Comparison of ENCODE assay signal across 8 mouse cellular contexts in the genomic region with DNA sequence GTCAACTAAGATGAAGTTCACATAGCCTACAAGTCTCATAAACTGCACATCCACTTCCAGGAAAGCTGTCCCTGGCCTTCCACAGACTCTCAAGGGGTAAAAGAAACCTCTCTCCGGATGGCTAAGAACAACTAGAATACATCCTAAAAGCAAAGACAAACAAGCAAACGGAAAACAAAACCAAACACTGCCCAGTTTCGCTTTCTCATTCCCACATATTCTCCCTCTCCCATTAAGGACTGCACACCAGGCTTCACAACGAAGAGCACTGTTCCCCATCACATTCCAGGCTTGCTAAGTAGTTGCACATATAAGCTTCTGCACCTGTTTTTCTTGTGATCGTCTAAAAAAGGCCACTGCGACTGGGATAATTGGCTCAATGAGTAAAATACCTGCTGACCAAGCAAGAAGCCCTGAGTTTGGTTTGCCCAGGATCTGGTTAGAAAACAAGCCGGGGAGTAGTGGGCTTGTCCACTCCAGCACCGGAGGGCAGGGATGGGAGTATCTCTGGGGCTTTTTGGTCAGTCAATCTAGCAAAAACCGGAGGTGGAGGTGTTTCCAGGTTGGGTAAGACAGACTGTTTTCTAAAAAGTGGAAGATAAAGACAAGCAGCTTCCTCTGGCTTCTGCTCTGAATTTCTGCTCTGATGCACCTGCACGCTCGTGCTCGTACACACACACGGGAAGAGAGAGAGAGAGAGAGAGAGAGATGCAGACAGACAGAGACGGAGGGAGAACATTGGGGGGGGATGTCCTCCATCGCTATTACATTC. TPM values are rescaled to one million over a fixed set of nuclear protein-coding genes. Genes with fewer than 3 reads are reported as not detected.
DNase-seq lines count a peak whose midpoint lies in the region; ATAC-seq lines count a peak whose summit lies in the region.

No protein-coding gene starts in this region.

- ATAC-seq in heart, embryonic 15.5 days (replicated peaks; ENCODE audit: insufficient number of reproducible peaks, insufficient read depth, low FRiP score, low read depth) = no peak

- H3K27me3 ChIP-seq in heart, embryonic 15.5 days = no peaks in the 10 kb centered on the region
- H3K27me3 ChIP-seq in hindbrain, embryonic 10.5 days (ENCODE audit: insufficient read depth, poor library complexity, severe bottlenecking) = no peaks in the 10 kb centered on the region
- H3K27me3 ChIP-seq in megakaryocyte, embryonic 14.5 days (replicated peaks) = no peaks in the 10 kb centered on the region

- no peak for DNase-seq in heart, adult 8-10 months (ENCODE audit: low spot score)
- DNase-seq in T-cell, adult 2 months (ENCODE audit: low spot score) = peak; percentile 11
- DNase-seq in hindbrain, embryonic 10.5 days (ENCODE audit: low spot score) = no peak
- DNase-seq in thymus, postnatal 25 days = peak; percentile 2
- DNase-seq in urinary bladder, adult 2 months (ENCODE audit: low spot score) = no peak
- DNase-seq in left cerebral cortex, postnatal 36 days (ENCODE audit: low spot score in 2 of 2) = no peak

- H3K4me3 ChIP-seq in heart, embryonic 15.5 days = peak overlapping the region; percentile 96
- H3K4me3 ChIP-seq in hindbrain, embryonic 10.5 days = peak overlapping the region; percentile 85
- peak overlapping the region; percentile 93 for H3K4me3 ChIP-seq in megakaryocyte, embryonic 14.5 days (replicated peaks)

- intact Hi-C loops in left cerebral cortex, postnatal 36 days (cut with DNase I) = loop anchor here (10.0 kb wide), 1 partner anchor 185 kb away; no protein-coding TSS in a partner anchor

- H3K9ac ChIP-seq in heart, embryonic 15.5 days = peak overlapping the region; percentile 88

- 19% methylated on average over 15 of the region's 15 CpGs for WGBS in heart, embryonic 15.5 days
- WGBS in hindbrain, embryonic 10.5 days = 27% methylated on average over 15 of the region's 15 CpGs

- H3K4me1 ChIP-seq in heart, embryonic 15.5 days (replicated peaks) = peaks cover 17% of the 10 kb centered on the region
- peaks cover 18% of the 10 kb centered on the region for H3K4me1 ChIP-seq in hindbrain, embryonic 10.5 days (replicated peaks)
- H3K4me1 ChIP-seq in megakaryocyte, embryonic 14.5 days = peaks cover 14% of the 10 kb centered on the region

- no peaks in the 10 kb centered on the region for H3K9me3 ChIP-seq in heart, embryonic 15.5 days (replicated peaks)
- no peaks in the 10 kb centered on the region for H3K9me3 ChIP-seq in hindbrain, embryonic 10.5 days
- H3K9me3 ChIP-seq in megakaryocyte, embryonic 14.5 days = no peaks in the 10 kb centered on the region

- H3K4me2 ChIP-seq in heart, embryonic 15.5 days = peak overlapping the region; percentile 82

- H3K27ac ChIP-seq in heart, embryonic 15.5 days = no peak overlapping the region
- H3K27ac ChIP-seq in hindbrain, embryonic 10.5 days = peak overlapping the region; percentile 90

- peaks cover 20% of the 10 kb centered on the region for H3K36me3 ChIP-seq in heart, embryonic 15.5 days
- peaks cover 25% of the 10 kb centered on the region for H3K36me3 ChIP-seq in hindbrain, embryonic 10.5 days
- H3K36me3 ChIP-seq in megakaryocyte, embryonic 14.5 days (replicated peaks; ENCODE audit: low read length) = peaks cover 38% of the 10 kb centered on the region

RNA-seq across cellular contexts. Expression of a gene that starts 0.9 kb away (rescaled TPM):
- polyA plus RNA-seq in heart, embryonic 15.5 days (2015; fragmentation: Nextera tagmentation; extraction: Ambion mirVana) = 87.0 and 88.0 TPM in 2 replicates
- 10 to 100 TPM; 36.3 to 41.1 (median 40.7) TPM for total RNA-seq in heart, adult 8-10 months (2022)
- 174 and 178 TPM in 2 replicates for polyA plus RNA-seq in hindbrain, embryonic 10.5 days (2016; fragmentation: Nextera tagmentation; extraction: Ambion mirVana)
- polyA plus RNA-seq in megakaryocyte, embryonic 14.5 days (2012; ENCODE audit: insufficient read depth, low replicate concordance) = 24.7 TPM in 1 of 2 replicates, not detected in the other
- 102 and 107 TPM in 2 replicates for polyA plus RNA-seq in urinary bladder, adult 2 months (2012; rRNA removed)
- total RNA-seq in left cerebral cortex, postnatal 36 days (2021) = 10 to 100 TPM; 30.1 to 34.3 TPM

RNA-seq across cellular contexts. Expression of a gene that starts 0.9 kb away (rescaled TPM):
- 10.4 and 12.7 TPM in 2 replicates for polyA plus RNA-seq in heart, embryonic 15.5 days (2015; fragmentation: Nextera tagmentation; extraction: Ambion mirVana)
- 10 to 100 TPM; 48.3 to 63.3 (median 50.8) TPM for total RNA-seq in heart, adult 8-10 months (2022)
- 18.5 and 21.5 TPM in 2 replicates for polyA plus RNA-seq in hindbrain, embryonic 10.5 days (2016; fragmentation: Nextera tagmentation; extraction: Ambion mirVana)
- polyA plus RNA-seq in megakaryocyte, embryonic 14.5 days (2012; ENCODE audit: insufficient read depth, low replicate concordance) = 0.71 and 1.1 TPM in 2 replicates
- 22.3 and 22.6 TPM in 2 replicates for polyA plus RNA-seq in urinary bladder, adult 2 months (2012; rRNA removed)
- 100 to 1,000 TPM in 1 of 2 experiments, 10 to 100 TPM in 1; 96.2 to 112 TPM for total RNA-seq in left cerebral cortex, postnatal 36 days (2021)

RNA-seq across cellular contexts. Expression of a gene that starts 26.3 kb away (rescaled TPM):
- polyA plus RNA-seq in heart, embryonic 15.5 days (2015; fragmentation: Nextera tagmentation; extraction: Ambion mirVana) = 16.3 and 18.3 TPM in 2 replicates
- 10 to 100 TPM; 26.6 to 30.4 (median 29.7) TPM for total RNA-seq in heart, adult 8-10 months (2022)
- 31.9 and 34.8 TPM in 2 replicates for polyA plus RNA-seq in hindbrain, embryonic 10.5 days (2016; fragmentation: Nextera tagmentation; extraction: Ambion mirVana)
- polyA plus RNA-seq in megakaryocyte, embryonic 14.5 days (2012; ENCODE audit: insufficient read depth, low replicate concordance) = 6.7 and 8.8 TPM in 2 replicates
- 26.9 and 31.9 TPM in 2 replicates for polyA plus RNA-seq in urinary bladder, adult 2 months (2012; rRNA removed)
- total RNA-seq in left cerebral cortex, postnatal 36 days (2021) = 100 to 1,000 TPM in 1 of 2 experiments, 10 to 100 TPM in 1; 94.2 to 141 TPM

Comparison
In these comparisons a context has a peak if more than half of its experiments do, and no peak if none do; other contexts are left out.
1. DNase-seq: peak in T-cell, adult 2 months (single experiment) and thymus, postnatal 25 days (single experiment); none in heart, adult 8-10 months (single experiment), hindbrain, embryonic 10.5 days (single experiment), urinary bladder, adult 2 months (single experiment) and left cerebral cortex, postnatal 36 days (0 of 2).
2. Peak in every context shown above with its lines, with median percentiles within 50 percentile points of each other: H3K4me3 ChIP-seq.